Mouse (Mus musculus) kidney, adult 9 months (tissue): ENCODE measurements at regions not wholly inside any gene's neighbourhood (a gene's known extent, or its start where the extent isn't known, plus 50 kb on each side); places are given as distances from the start of the nearest gene placed in this dataset.
"Not testable (repeated sequence)": the region's sequence is repeated elsewhere in the genome, so short reads cannot be mapped to it uniquely, and the experiment has no call there.

ENCODE experiments used
- DNase-seq: peaks from one replicate; pipeline ENCODE4 v3.0.0; 2022

DNA sequence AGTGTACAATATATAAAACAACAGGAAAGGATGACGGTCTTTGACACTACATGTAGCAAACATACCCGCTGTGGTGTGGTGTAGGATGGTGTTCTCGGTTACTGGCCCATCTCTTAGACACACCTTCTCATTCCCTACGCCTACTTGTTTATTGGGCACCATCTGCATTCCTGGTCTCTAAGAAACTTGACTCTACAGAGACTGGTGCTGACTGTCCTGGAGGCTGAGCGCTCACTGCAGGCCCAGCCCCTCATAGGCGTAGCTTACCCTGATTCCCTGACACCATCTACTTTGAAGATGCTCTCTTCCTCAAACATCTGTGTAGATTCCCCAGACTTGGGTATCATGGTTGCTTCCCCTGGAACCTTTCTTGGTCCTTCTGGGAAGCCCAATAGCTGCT, 90.9 kb upstream of the Fam84a start:
- not testable (repeated sequence) for DNase-seq

DNA sequence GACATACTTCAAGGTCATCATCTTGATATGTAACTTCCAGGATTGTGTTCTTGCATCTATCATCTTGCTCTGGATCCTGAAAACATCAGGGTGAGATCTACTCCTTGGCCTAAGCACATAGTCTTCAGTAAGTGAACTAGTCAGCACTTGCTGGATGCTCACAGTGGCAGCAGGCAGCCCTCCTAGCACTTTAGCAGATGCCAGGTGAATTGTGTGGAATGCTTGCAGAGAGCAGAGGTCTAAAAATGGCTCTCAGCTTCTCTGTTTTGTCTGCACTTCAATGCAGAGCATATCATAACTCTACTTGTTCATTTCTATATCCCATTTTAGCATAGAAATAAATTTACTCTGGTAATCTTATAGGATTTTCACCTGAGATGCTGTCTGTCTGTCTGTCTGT, 85.8 kb upstream of the Fam84a start:
- no peak for DNase-seq

GRCm38 (mm10) chr12:14235351-14235750, 83.5 kb upstream of the Fam84a start:
- no peak for DNase-seq

- DNase-seq = no peak
Observed at GRCm38 (mm10) chr12:14212618-14213017, 60.8 kb upstream of the Fam84a start.

GRCm38 (mm10) chr12:14209881-14210280, 58.0 kb upstream of the Fam84a start:
- no peak for DNase-seq

- no peak for DNase-seq
Observed at GRCm38 (mm10) chr12:14207288-14207687, 55.4 kb upstream of the Fam84a start.

DNA sequence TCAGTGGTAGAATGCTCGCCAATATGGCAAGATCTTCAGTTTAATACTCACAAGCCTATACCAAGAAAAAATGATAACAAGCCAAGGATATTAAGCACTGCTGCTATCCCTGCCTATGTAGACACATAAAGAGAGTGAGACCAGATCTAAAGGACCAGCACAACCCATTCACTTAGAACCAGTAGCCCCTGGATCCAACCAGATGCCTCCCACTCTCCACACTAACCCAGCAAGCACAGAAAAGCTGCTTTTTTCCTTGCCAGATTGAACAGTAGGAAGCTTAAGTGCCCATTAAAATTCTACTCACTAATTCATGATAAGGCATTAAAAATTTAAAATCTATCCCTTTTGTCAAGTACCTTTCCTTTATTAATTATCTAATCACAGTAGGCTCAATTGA, 52.6 kb upstream of the Fam84a start:
- DNase-seq = no peak
